Mouse (Mus musculus) bone marrow, adult 2 months (tissue): ENCODE data around the gene Prr5l.

Experiments used
- CTCF ChIP-seq: fragments of 200-500 bp; IDR thresholded peaks from 2 replicates; pipeline ENCODE4 v1.5.1; 2011; ENCODE audit warnings: low read length, control low read depth; ENCODE audit not compliant: control insufficient read depth, insufficient read depth
- POLR2A ChIP-seq: fragments of 200-500 bp; IDR thresholded peaks from 2 replicates; pipeline ENCODE4 v1.6.1; 2011; ENCODE audit warnings: low read depth, mild to moderate bottlenecking, control low read depth, low read length, borderline replicate concordance; ENCODE audit not compliant: control insufficient read depth

- TF ChIP-seq CTCF (peak; percentile 51), POLR2A (no peak)
Measured at GRCm38 (mm10) chr2:101715650-101716323, 167.0 kb downstream of the Prr5l start.
